Mouse (Mus musculus): ENCODE data around the gene Rnf31.

The Rnf31 gene

GRCm38 (mm10) chr14:55577871-55578667, 13.4 kb upstream of the Rnf31 start, which contains the start of gene Psme1:
TSS of gene Psme1 (plus strand) at chr14:55578123.
- peak; percentile 76 for DNase-seq (ENCODE audit: low spot score)

- no peak for DNase-seq (ENCODE audit: low spot score)
Observed at GRCm38 (mm10) chr14:55578668-55579269, 12.7 kb upstream of the Rnf31 start.

- DNase-seq (ENCODE audit: low spot score): no peak
Observed at GRCm38 (mm10) chr14:55579511-55580496, 11.7 kb upstream of the Rnf31 start.

- no peak for DNase-seq (ENCODE audit: low spot score)
Observed at GRCm38 (mm10) chr14:55580731-55581130, 10.8 kb upstream of the Rnf31 start.

GRCm38 (mm10) chr14:55581981-55582681, 9.4 kb upstream of the Rnf31 start:
- no peak for DNase-seq (ENCODE audit: low spot score)

- no peak for DNase-seq (ENCODE audit: low spot score)
Observed at GRCm38 (mm10) chr14:55584303-55584701, 7.2 kb upstream of the Rnf31 start.

GRCm38 (mm10) chr14:55584702-55585565, 6.6 kb upstream of the Rnf31 start, which contains the start of gene Emc9:
TSS of gene Emc9 (minus strand) at chr14:55585302.
- peak; percentile 52 for DNase-seq (ENCODE audit: low spot score)

- DNase-seq (ENCODE audit: low spot score): no peak
Observed at GRCm38 (mm10) chr14:55585566-55585960, 5.9 kb upstream of the Rnf31 start.

- DNase-seq (ENCODE audit: low spot score): no peak
Observed at GRCm38 (mm10) chr14:55586149-55586548, 5.4 kb upstream of the Rnf31 start.

GRCm38 (mm10) chr14:55589271-55589670, 2.2 kb upstream of the Rnf31 start:
- no peak for DNase-seq (ENCODE audit: low spot score)

- no peak for DNase-seq (ENCODE audit: low spot score)
Observed at GRCm38 (mm10) chr14:55589771-55590448, 1.6 kb upstream of the Rnf31 start.

GRCm38 (mm10) chr14:55590748-55591330, 669 bp upstream of the Rnf31 start, which contains the start of gene Psme2:
TSS of gene Psme2 (minus strand) at chr14:55591113.
- DNase-seq (ENCODE audit: low spot score): peak; percentile 82

GRCm38 (mm10) chr14:55592226-55592625, 718 bp downstream of the Rnf31 start:
- DNase-seq (ENCODE audit: low spot score): no peak

- DNase-seq (ENCODE audit: low spot score): no peak
Observed at GRCm38 (mm10) chr14:55596036-55596690, 4.7 kb downstream of the Rnf31 start.

- DNase-seq (ENCODE audit: low spot score): no peak
Observed at GRCm38 (mm10) chr14:55598521-55599390, 7.2 kb downstream of the Rnf31 start.

GRCm38 (mm10) chr14:55603271-55603632, 11.7 kb downstream of the Rnf31 start, which contains the start of gene Irf9:
TSS of gene Irf9 (plus strand) at chr14:55603571.
- no peak for DNase-seq (ENCODE audit: low spot score)

- DNase-seq (ENCODE audit: low spot score): peak; percentile 84
Observed at GRCm38 (mm10) chr14:55603633-55604576, 12.4 kb downstream of the Rnf31 start.

Measured in ovary, postnatal 14 days (tissue).